Mouse (Mus musculus) lung, embryonic 16.5 days (tissue): ENCODE measurements around the gene AC129217.1. TPM values are rescaled to one million over a fixed set of nuclear protein-coding genes. Genes with fewer than 3 reads are reported as not detected.

Source experiments
- ATAC-seq: fragments of 200-750 bp; cut with Nextera tagmentation; 2 replicates; pipeline ENCODE4 v1.8.0; 2017; ENCODE audit warnings: low read depth, mild to moderate bottlenecking, moderate library complexity
- H3K27ac ChIP-seq: fragments of 300-500 bp; sonication (generic); 2 replicates; pipeline ENCODE4 v1.5.1; 2014; ENCODE audit warnings: mild to moderate bottlenecking, control low read depth, low read length
- H3K27me3 ChIP-seq: fragments of 300-500 bp; sonication (generic); 2 replicates; pipeline ENCODE4 v1.6.1; 2014; ENCODE audit warnings: low read depth, low read length, mixed read lengths; ENCODE audit not compliant: control insufficient read depth, insufficient read depth
- H3K36me3 ChIP-seq: fragments of 300-500 bp; sonication (generic); 2 replicates; pipeline ENCODE4 v1.6.1; 2014; ENCODE audit warnings: low read length; ENCODE audit not compliant: control insufficient read depth, insufficient read depth
- H3K4me1 ChIP-seq: fragments of 300-500 bp; sonication (generic); replicated peaks from 2 replicates; pipeline ENCODE4 v1.6.1; 2014; ENCODE audit warnings: low read length, mixed read lengths; ENCODE audit not compliant: control insufficient read depth, insufficient read depth
- H3K4me2 ChIP-seq: fragments of 300-500 bp; sonication (generic); 2 replicates; pipeline ENCODE4 v1.6.1; 2014; ENCODE audit warnings: low read depth, low read length, control low read depth
- H3K4me3 ChIP-seq: fragments of 300-500 bp; sonication (generic); 2 replicates; pipeline ENCODE4 v1.5.1; 2014; ENCODE audit warnings: mild to moderate bottlenecking, low read length, control low read depth
- H3K9ac ChIP-seq: fragments of 300-500 bp; sonication (generic); 2 replicates; pipeline ENCODE4 v1.6.1; 2014; ENCODE audit warnings: low read length, control low read depth
- H3K9me3 ChIP-seq: fragments of 300-500 bp; sonication (generic); 2 replicates; pipeline ENCODE4 v1.6.1; 2016; ENCODE audit warnings: low read length; ENCODE audit not compliant: control insufficient read depth
- WGBS: fragments of 180-500 bp; shearing (Covaris S2); extraction: QIAGEN DNeasy Blood & Tissue Kit; methylation state at CpG from one replicate; pipeline ENCODE4 v1.1.7; 2014; 5-methylcytosine and 5-hydroxymethylcytosine counted together
- polyA plus RNA-seq: library from polyadenylated mRNA; unstranded; fragments of >200 nt; fragmentation: Nextera tagmentation; extraction: Ambion mirVana; gene quantifications from 2 replicates; pipeline ENCODE4 v1.2.1, GENCODE M21; 2015

AC129217.1 gene
- polyA plus RNA-seq, 1 experiment from 2014 or later, result not detected

- Histone ChIP-seq H3K4me2 (no peak overlapping the region), H3K4me3 (no peak overlapping the region), H3K27ac (no peak overlapping the region), H3K9ac (no peak overlapping the region), H3K9me3 (no peaks in the 10 kb centered on the region), H3K36me3 (peaks cover 17% of the 10 kb centered on the region), H3K4me1 (peaks cover 10% of the 10 kb centered on the region), H3K27me3 (no peaks in the 10 kb centered on the region)
- 88% methylated on average over 7 of the region's 7 CpGs for WGBS
- no peak for ATAC-seq
These were observed 45.5 kb downstream of the AC129217.1 start for GRCm38 (mm10) chr19:8875031-8875430.

- H3K9me3 ChIP-seq, result no peaks in the 10 kb centered on the region
- no peaks in the 10 kb centered on the region; the same call in 1 of the 2 replicates for H3K4me1 ChIP-seq
- WGBS, result under 1% methylated on average over 42 of the region's 42 CpGs
- peak; percentile 97 for ATAC-seq
- peak within 1 kb of the TSS; percentile 82 for H3K4me2 ChIP-seq
- peak within 1 kb of the TSS; percentile 83 for H3K4me3 ChIP-seq
- H3K9ac ChIP-seq, result peak within 1 kb of the TSS; percentile 89
- peak within 1 kb of the TSS; percentile 83 for H3K27ac ChIP-seq
- H3K27me3 ChIP-seq, result no peaks in the 10 kb centered on the region
- peaks cover 5% of the 10 kb centered on the region for H3K36me3 ChIP-seq
These were observed 50.9 kb downstream of the AC129217.1 start, which contains the start of gene Uqcc3 for GRCm38 (mm10) chr19:8880311-8881033. TSS of gene Uqcc3 (minus strand) at chr19:8880923.

- no peaks in the 10 kb centered on the region for H3K27me3 ChIP-seq
These were observed 51.4 kb downstream of the AC129217.1 start for GRCm38 (mm10) chr19:8881034-8881392.

GRCm38 (mm10) chr19:8883616-8884015, 54.0 kb downstream of the AC129217.1 start, which contains the start of the genes Lbhd1 and Gm49403:
TSS of gene Lbhd1 (plus strand) at chr19:8883732.
TSS of gene Gm49403 (plus strand) at chr19:8883930.
- Histone ChIP-seq H3K27me3 (no peaks in the 10 kb centered on the region), H3K4me1 (peaks cover 6% of the 10 kb centered on the region), H3K36me3 (no peaks in the 10 kb centered on the region), H3K27ac (no peak within 1 kb of the TSS), H3K9ac (no peak within 1 kb of the TSS), H3K4me2 (no peak within 1 kb of the TSS), H3K9me3 (no peaks in the 10 kb centered on the region), H3K4me3 (no peak within 1 kb of the TSS)
- 69% methylated on average over 3 of the region's 3 CpGs for WGBS
- no peak for ATAC-seq

More at GRCm38 (mm10) chr19:8881034-8881392, 51.4 kb downstream of the AC129217.1 start:
- ATAC-seq, result no peak
- Histone ChIP-seq H3K4me3 (peak overlapping the region; percentile 83), H3K9me3 (no peaks in the 10 kb centered on the region), H3K9ac (peak overlapping the region; percentile 89), H3K36me3 (peaks cover 3% of the 10 kb centered on the region; the same call in 1 of the 2 replicates), H3K4me2 (peak overlapping the region; percentile 82), H3K27ac (no peak overlapping the region), H3K4me1 (no peaks in the 10 kb centered on the region; the same call in 1 of the 2 replicates)
- 9% methylated on average over 3 of the region's 3 CpGs for WGBS

GRCm38 (mm10) chr19:8886916-8887584, 57.5 kb downstream of the AC129217.1 start:
- Histone ChIP-seq H3K27ac (peak overlapping the region; percentile 77), H3K4me1 (peaks cover 12% of the 10 kb centered on the region), H3K27me3 (no peaks in the 10 kb centered on the region), H3K9ac (peak overlapping the region; percentile 84), H3K4me2 (peak overlapping the region; percentile 79; the same call in 1 of the 2 replicates), H3K9me3 (no peaks in the 10 kb centered on the region), H3K4me3 (peak overlapping the region; percentile 76; the same call in 1 of the 2 replicates), H3K36me3 (peaks cover 8% of the 10 kb centered on the region; the same call in 1 of the 2 replicates)
- no peak for ATAC-seq
- 48% methylated on average over 1 of the region's 1 CpGs for WGBS

- WGBS, result 10% methylated on average over 19 of the region's 19 CpGs
These were observed 58.3 kb downstream of the AC129217.1 start for GRCm38 (mm10) chr19:8887585-8888463.

GRCm38 (mm10) chr19:8888511-8889385, 59.2 kb downstream of the AC129217.1 start, which contains the start of the genes 1810009A15Rik and Gm49416:
TSS of gene 1810009A15Rik (plus strand) at chr19:8888853.
TSS of gene Gm49416 (plus strand) at chr19:8888926.
- peak within 1 kb of the TSS; percentile 79 for H3K4me2 ChIP-seq
- peaks cover 16% of the 10 kb centered on the region for H3K4me1 ChIP-seq
- ATAC-seq, result peak; percentile 96
- H3K4me3 ChIP-seq, result peak within 1 kb of the TSS; percentile 76
- peaks cover 8% of the 10 kb centered on the region; the same call in 1 of the 2 replicates for H3K36me3 ChIP-seq
- peak within 1 kb of the TSS; percentile 84 for H3K9ac ChIP-seq
- H3K27me3 ChIP-seq, result no peaks in the 10 kb centered on the region
- H3K27ac ChIP-seq, result peak within 1 kb of the TSS; percentile 83
- no peaks in the 10 kb centered on the region for H3K9me3 ChIP-seq
- WGBS, result 1% methylated on average over 58 of the region's 58 CpGs

More at GRCm38 (mm10) chr19:8887585-8888463, 58.3 kb downstream of the AC129217.1 start:
- H3K9me3 ChIP-seq, result no peaks in the 10 kb centered on the region
- H3K4me2 ChIP-seq, result peak overlapping the region; percentile 79
- no peaks in the 10 kb centered on the region for H3K27me3 ChIP-seq
- peaks cover 8% of the 10 kb centered on the region; the same call in 1 of the 2 replicates for H3K36me3 ChIP-seq
- peak overlapping the region; percentile 84 for H3K9ac ChIP-seq
- H3K4me1 ChIP-seq, result peaks cover 12% of the 10 kb centered on the region
- H3K4me3 ChIP-seq, result peak overlapping the region; percentile 76
- no peak for ATAC-seq
- peak overlapping the region; percentile 77 for H3K27ac ChIP-seq
